In genomic region chr14:20789593-20789992, GRCm38 (mm10) we compare ENCODE assay signal across 27 mouse cellular contexts. TPM values are rescaled to one million over a fixed set of nuclear protein-coding genes. Genes with fewer than 3 reads are reported as not detected.
A peak's percentile ranks its signal among the peaks of the same experiment; 100 is the strongest.
DNase-seq lines count a peak whose midpoint lies in the region; ATAC-seq and TF ChIP-seq lines count a peak whose summit lies in the region.
"Had no signal": no experiment of that assay in that cellular context is flagged by ENCODE, and none has a peak within 500 bp of the region (broad histone marks: within the 10 kb centered on the region; RNA-seq: fewer than 3 reads in every experiment).

No protein-coding gene starts in this region.

- TF ChIP-seq EP300 in heart, postnatal 0 days (IDR thresholded peaks at IDR 0.05; ENCODE audit: low read depth): no peak

- no peaks in the 10 kb centered on the region for H3K27me3 ChIP-seq in heart, embryonic 13.5 days (replicated peaks)
- H3K27me3 ChIP-seq in heart, postnatal 0 days (ENCODE audit: control insufficient read depth, insufficient read depth, low read length): no peaks in the 10 kb centered on the region
- H3K27me3 ChIP-seq: forebrain, embryonic 13.5 days; hindbrain, embryonic 12.5 days; hindbrain, embryonic 15.5 days; intestine, embryonic 15.5 days had no signal

- H3K4me1 ChIP-seq in heart, embryonic 13.5 days: peaks cover 71% of the 10 kb centered on the region
- peaks cover 36% of the 10 kb centered on the region for H3K4me1 ChIP-seq in heart, postnatal 0 days (ENCODE audit: control insufficient read depth, insufficient read depth)

- no peak overlapping the region for H3K4me2 ChIP-seq in heart, embryonic 13.5 days
- H3K4me2 ChIP-seq in heart, postnatal 0 days (ENCODE audit: low read depth, low read length): no peak overlapping the region
- H3K4me2 ChIP-seq: forebrain, embryonic 13.5 days; hindbrain, embryonic 12.5 days; hindbrain, embryonic 15.5 days; intestine, embryonic 15.5 days had no signal

- no peak overlapping the region for H3K4me3 ChIP-seq in heart, embryonic 13.5 days
- no peak overlapping the region for H3K4me3 ChIP-seq in heart, postnatal 0 days (ENCODE audit: low read depth, low read length)
- peak overlapping the region; percentile 94 for H3K4me3 ChIP-seq in left cerebral cortex, adult 2 months
- H3K4me3 ChIP-seq: forebrain, embryonic 10.5 days; forebrain, embryonic 13.5 days; heart, adult 2 months; hindbrain, embryonic 12.5 days; hindbrain, embryonic 15.5 days; intestine, embryonic 15.5 days had no signal

- intact Hi-C loops in heart, postnatal 25 days (cut with DNase I): no loop called here
- intact Hi-C loops in left cerebral cortex, adult 2 months (cut with DNase I): no loop called here

- ATAC-seq in heart, embryonic 13.5 days (ENCODE audit: extremely low read depth, insufficient number of reproducible peaks, low FRiP score, low TSS enrichment): no peak
- no peak for ATAC-seq in heart, postnatal 0 days (ENCODE audit: insufficient read depth, low read depth)
- ATAC-seq: CD4-positive, CD25-positive, alpha-beta regulatory T cell, adult 4 months; forebrain, embryonic 13.5 days; forebrain, embryonic 16.5 days; intestine, embryonic 15.5 days had no signal

- H3K36me3 ChIP-seq in heart, embryonic 13.5 days: peaks cover 76% of the 10 kb centered on the region
- H3K36me3 ChIP-seq in heart, postnatal 0 days (replicated peaks; ENCODE audit: control insufficient read depth, insufficient read depth, low read length): peaks cover 34% of the 10 kb centered on the region

- TF ChIP-seq CTCF in heart, postnatal 0 days (IDR thresholded peaks at IDR 0.05; ENCODE audit: low read depth): no peak
- no peak for TF ChIP-seq CTCF in left cerebral cortex, adult 2 months (IDR thresholded peaks at IDR 0.05)

- no peak for DNase-seq in heart, adult 18-20 months
- DNase-seq in heart, postnatal 0 days (ENCODE audit: low spot score): no peak
- no peak for DNase-seq in heart, postnatal 25 days (ENCODE audit: low spot score)
- DNase-seq in left cerebral cortex, adult 2 months (ENCODE audit: extremely low spot score in 1 of 2, low spot score in 2 of 2): no peak
- no peak for DNase-seq in left cerebral cortex, adult 8-10 months (ENCODE audit: low spot score in 2 of 2)
- DNase-seq in ovary, adult 18-20 months (ENCODE audit: low spot score): no peak
- DNase-seq: adrenal gland, adult 2 months; adrenal gland, postnatal 14 days; cerebellum, adult 11-12 months; cerebellum, adult 8-10 months; cerebellum, postnatal 10 days; cerebellum, postnatal 36 days; gastrocnemius, postnatal 25 days; heart, adult 2 months; heart, postnatal 10 days; heart, postnatal 4 days; kidney, adult 11 months; kidney, adult 8-10 months had no signal

- no peak overlapping the region for H3K27ac ChIP-seq in heart, embryonic 13.5 days (replicated peaks)
- no peak overlapping the region for H3K27ac ChIP-seq in heart, postnatal 0 days (ENCODE audit: low read depth)
- peak overlapping the region; percentile 91 for H3K27ac ChIP-seq in left cerebral cortex, adult 2 months
- H3K27ac ChIP-seq: forebrain, embryonic 10.5 days; forebrain, embryonic 13.5 days; heart, adult 2 months; hindbrain, embryonic 12.5 days; hindbrain, embryonic 15.5 days; intestine, embryonic 15.5 days had no signal

- H3K9me3 ChIP-seq in heart, embryonic 13.5 days: no peaks in the 10 kb centered on the region
- H3K9me3 ChIP-seq in heart, postnatal 0 days (replicated peaks; ENCODE audit: control insufficient read depth, low read length): no peaks in the 10 kb centered on the region
- H3K9me3 ChIP-seq: forebrain, embryonic 10.5 days; forebrain, embryonic 13.5 days; hindbrain, embryonic 12.5 days; hindbrain, embryonic 15.5 days; intestine, embryonic 15.5 days had no signal

- 0 out of 2 replicates have a peak overlapping the region, but pooled peaks have one; percentile 19 for H3K9ac ChIP-seq in heart, embryonic 13.5 days
- H3K9ac ChIP-seq in heart, postnatal 0 days (replicated peaks; ENCODE audit: low read depth, low read length): 0 out of 2 replicates have a peak overlapping the region, but pooled peaks have one; percentile 3
- H3K9ac ChIP-seq: forebrain, embryonic 13.5 days; hindbrain, embryonic 12.5 days; hindbrain, embryonic 15.5 days; intestine, embryonic 15.5 days had no signal

- 77% methylated on average over 4 of the region's 4 CpGs for WGBS in heart, embryonic 13.5 days
- WGBS in heart, postnatal 0 days: 58% methylated on average over 4 of the region's 4 CpGs

RNA-seq across cellular contexts. Expression of gene Camk2g, which starts 4.3 kb away (rescaled TPM):
- 55.0 and 60.2 TPM in 2 replicates for polyA plus RNA-seq in heart, embryonic 13.5 days (2015; fragmentation: Nextera tagmentation; extraction: Ambion mirVana)
- total RNA-seq in heart, adult 18-20 months (2021): 10 to 100 TPM; 43.8 to 47.7 TPM
- total RNA-seq in heart, postnatal 0 days (2014; rRNA removed; ENCODE audit: low replicate concordance): 74.5 and 107 TPM in 2 replicates
- polyA plus RNA-seq in heart, postnatal 0 days (2015; fragmentation: Nextera tagmentation; extraction: Ambion mirVana): 60.8 and 72.5 TPM in 2 replicates
- 10 to 100 TPM; 50.4 to 59.5 TPM for total RNA-seq in heart, postnatal 25 days (2021)
- total RNA-seq in left cerebral cortex, adult 2 months (2021): 100 to 1,000 TPM; 328 to 345 TPM
- 100 to 1,000 TPM; 341 to 406 (median 386) TPM for total RNA-seq in left cerebral cortex, adult 8-10 months (2022)

RNA-seq across cellular contexts. Expression of gene Plau, which starts 46.9 kb away (rescaled TPM):
- 1.4 and 2.3 TPM in 2 replicates for polyA plus RNA-seq in heart, embryonic 13.5 days (2015; fragmentation: Nextera tagmentation; extraction: Ambion mirVana)
- 1 to 10 TPM; 3.8 to 4.0 TPM for total RNA-seq in heart, adult 18-20 months (2021)
- 3.3 and 4.2 TPM in 2 replicates for total RNA-seq in heart, postnatal 0 days (2014; rRNA removed; ENCODE audit: low replicate concordance)
- 0.84 and 0.89 TPM in 2 replicates for polyA plus RNA-seq in heart, postnatal 0 days (2015; fragmentation: Nextera tagmentation; extraction: Ambion mirVana)
- 1 to 10 TPM; 4.5 to 4.6 TPM for total RNA-seq in heart, postnatal 25 days (2021)
- 1 to 10 TPM; 6.5 to 9.6 TPM for total RNA-seq in left cerebral cortex, adult 2 months (2021)
- total RNA-seq in left cerebral cortex, adult 8-10 months (2022): 10 to 100 TPM in 2 of 4 experiments, 1 to 10 TPM in 2; 6.6 to 19.8 (median 10.3) TPM
- total RNA-seq: MEL had no signal
- polyA plus RNA-seq: CD4-positive, CD25-positive, alpha-beta regulatory T cell, adult 4 months had no signal

RNA-seq across cellular contexts. Expression of gene Ndst2, which starts 55.2 kb away (rescaled TPM):
- 13.8 and 14.9 TPM in 2 replicates for polyA plus RNA-seq in heart, embryonic 13.5 days (2015; fragmentation: Nextera tagmentation; extraction: Ambion mirVana)
- 1 to 10 TPM; 6.4 to 8.3 TPM for total RNA-seq in heart, adult 18-20 months (2021)
- 8.0 and 20.3 TPM in 2 replicates for total RNA-seq in heart, postnatal 0 days (2014; rRNA removed; ENCODE audit: low replicate concordance)
- polyA plus RNA-seq in heart, postnatal 0 days (2015; fragmentation: Nextera tagmentation; extraction: Ambion mirVana): 7.8 and 8.5 TPM in 2 replicates
- 10 to 100 TPM; 10.0 to 12.6 TPM for total RNA-seq in heart, postnatal 25 days (2021)
- 10 to 100 TPM; 15.5 to 17.7 TPM for total RNA-seq in left cerebral cortex, adult 2 months (2021)
- total RNA-seq in left cerebral cortex, adult 8-10 months (2022): 10 to 100 TPM; 17.3 to 22.4 (median 20.1) TPM
